Mouse (Mus musculus) stomach, postnatal 0 days (tissue): ENCODE data around the gene Arhgdib. TPM values are rescaled to one million over a fixed set of nuclear protein-coding genes. Genes with fewer than 3 reads are reported as not detected.

ENCODE experiments used
- ATAC-seq: fragments of 200-750 bp; cut with Nextera tagmentation; 2 replicates; pipeline ENCODE4 v1.8.0; 2017; ENCODE audit not compliant: low FRiP score, low TSS enrichment
- DNase-seq: peaks from one replicate; pipeline ENCODE4 v3.0.0-alpha.2; 2016; ENCODE audit warnings: low spot score
- H3K27ac ChIP-seq: fragments of 300-500 bp; sonication (generic); replicated peaks from 2 replicates; pipeline ENCODE4 v1.5.1; 2014; ENCODE audit warnings: mild to moderate bottlenecking, control low read depth
- H3K27me3 ChIP-seq: fragments of 300-500 bp; sonication (generic); 2 replicates; pipeline ENCODE4 v1.6.1; 2014; ENCODE audit warnings: low read length; ENCODE audit not compliant: control insufficient read depth, insufficient read depth
- H3K36me3 ChIP-seq: fragments of 300-500 bp; sonication (generic); 2 replicates; pipeline ENCODE4 v1.6.1; 2014; ENCODE audit warnings: low read length, mixed read lengths; ENCODE audit not compliant: control insufficient read depth, insufficient read depth
- H3K4me1 ChIP-seq: fragments of 300-500 bp; sonication (generic); replicated peaks from 2 replicates; pipeline ENCODE4 v1.6.1; 2014; ENCODE audit warnings: antibody characterized with exemption; ENCODE audit not compliant: control insufficient read depth, insufficient read depth
- H3K4me2 ChIP-seq: fragments of 300-500 bp; sonication (generic); replicated peaks from 2 replicates; pipeline ENCODE4 v1.6.1; 2014; ENCODE audit warnings: low read depth, mild to moderate bottlenecking, control low read depth, moderate library complexity
- H3K4me3 ChIP-seq: fragments of 300-500 bp; sonication (generic); 2 replicates; pipeline ENCODE4 v1.5.1; 2014; ENCODE audit warnings: low read depth, low read length, control low read depth
- H3K9ac ChIP-seq: fragments of 300-500 bp; sonication (generic); 2 replicates; pipeline ENCODE4 v1.6.1; 2014; ENCODE audit warnings: mild to moderate bottlenecking, low read length, control low read depth, mixed read lengths
- H3K9me3 ChIP-seq: fragments of 300-500 bp; sonication (generic); 2 replicates; pipeline ENCODE4 v1.6.1; 2016; ENCODE audit warnings: low read length; ENCODE audit not compliant: control insufficient read depth
- CTCF ChIP-seq: IDR thresholded peaks from 2 replicates; pipeline ENCODE4 v1.5.1; 2016; ENCODE audit warnings: antibody characterized with exemption, low read depth, mild to moderate bottlenecking, moderate library complexity
- EP300 ChIP-seq: optimal IDR thresholded peaks from 2 replicates; pipeline ENCODE3; 2016; ENCODE audit warnings: antibody characterized with exemption
- WGBS: fragments of 180-500 bp; shearing (Covaris S2); extraction: QIAGEN DNeasy Blood & Tissue Kit; methylation state at CpG from one replicate; pipeline ENCODE4 v1.1.7; 2014; 5-methylcytosine and 5-hydroxymethylcytosine counted together
- polyA plus RNA-seq: library from polyadenylated mRNA; unstranded; fragments of >200 nt; fragmentation: Nextera tagmentation; extraction: Ambion mirVana; gene quantifications from 2 replicates; pipeline ENCODE4 v1.2.1, GENCODE M21; 2015

Arhgdib gene
- polyA plus RNA-seq, 1 experiment from 2014 or later: 34.9 TPM

DNA sequence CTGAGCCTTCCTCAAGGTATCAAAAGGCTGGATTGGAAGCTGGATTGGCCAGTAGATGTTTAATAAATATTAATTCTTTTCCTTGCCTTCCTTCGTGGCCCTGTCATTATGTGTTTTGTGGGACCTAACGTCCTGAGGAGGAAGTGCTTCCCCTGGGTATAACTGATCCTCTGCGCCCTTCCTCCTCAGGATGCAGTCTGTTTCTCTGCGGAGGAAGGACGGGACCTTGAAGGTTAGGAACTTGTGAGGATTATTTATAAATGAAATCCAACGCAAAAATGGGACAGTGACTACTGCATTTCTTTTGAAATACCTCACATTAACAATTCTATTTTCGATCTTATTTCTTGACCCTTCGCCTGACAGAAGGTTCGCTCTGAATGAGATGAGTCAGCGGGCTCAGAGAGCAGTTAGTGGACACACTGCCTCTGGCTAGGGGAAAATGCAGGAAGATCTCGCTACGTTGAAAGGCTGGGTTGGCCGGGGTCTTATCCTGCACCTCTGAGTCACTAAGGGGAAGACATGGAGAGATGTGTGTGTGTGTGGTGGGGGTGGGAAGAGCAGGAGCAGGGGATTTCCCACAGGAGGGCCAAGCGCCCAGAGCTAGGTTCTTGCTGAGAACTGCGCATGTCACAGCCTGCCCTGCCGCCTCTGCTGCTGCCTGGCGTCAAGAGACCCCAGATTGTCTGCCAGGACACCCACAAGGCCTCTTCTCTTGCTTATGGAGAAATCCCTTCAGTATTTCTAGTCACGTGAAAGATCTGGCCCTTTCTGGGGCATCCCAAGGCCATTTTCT is 3.2 kb downstream of the Arhgdib start:
- Histone ChIP-seq H3K9me3 (no peaks in the 10 kb centered on the region), H3K4me3 (no peak overlapping the region), H3K27me3 (no peaks in the 10 kb centered on the region), H3K9ac (0 out of 2 replicates have a peak overlapping the region, but pooled peaks have one; percentile 13), H3K4me1 (peaks cover 10% of the 10 kb centered on the region), H3K36me3 (no peaks in the 10 kb centered on the region), H3K27ac (0 out of 2 replicates have a peak overlapping the region, but pooled peaks have one; percentile 18), H3K4me2 (no peak overlapping the region)
- WGBS: 63% methylated on average over 18 of the region's 18 CpGs
- TF ChIP-seq EP300: no peak
- TF ChIP-seq CTCF: no peak
- DNase-seq (no peak), ATAC-seq (no peak)

DNA sequence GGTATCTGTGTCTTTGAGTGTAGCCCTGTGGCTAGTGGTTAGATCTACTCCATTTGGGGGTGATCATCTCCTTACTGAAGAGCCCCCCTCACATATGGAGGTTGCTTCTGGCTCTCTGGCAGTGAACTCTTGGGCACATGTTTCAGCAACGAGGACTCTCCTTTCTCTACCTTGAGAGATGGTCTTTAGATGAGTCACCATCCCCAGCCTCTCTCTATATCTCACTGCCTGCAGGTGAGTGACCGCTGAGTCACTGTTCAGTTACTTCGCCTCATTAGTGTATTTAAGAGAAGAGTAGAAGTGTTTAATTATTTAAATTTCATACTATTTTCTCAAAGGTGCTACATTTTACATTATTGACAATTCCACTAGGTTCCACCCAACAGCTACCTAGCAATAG is 4.6 kb downstream of the Arhgdib start:
- TF ChIP-seq EP300 (no peak), CTCF (no peak)
- WGBS: 74% methylated on average over 3 of the region's 3 CpGs
- ATAC-seq: no peak

DNA sequence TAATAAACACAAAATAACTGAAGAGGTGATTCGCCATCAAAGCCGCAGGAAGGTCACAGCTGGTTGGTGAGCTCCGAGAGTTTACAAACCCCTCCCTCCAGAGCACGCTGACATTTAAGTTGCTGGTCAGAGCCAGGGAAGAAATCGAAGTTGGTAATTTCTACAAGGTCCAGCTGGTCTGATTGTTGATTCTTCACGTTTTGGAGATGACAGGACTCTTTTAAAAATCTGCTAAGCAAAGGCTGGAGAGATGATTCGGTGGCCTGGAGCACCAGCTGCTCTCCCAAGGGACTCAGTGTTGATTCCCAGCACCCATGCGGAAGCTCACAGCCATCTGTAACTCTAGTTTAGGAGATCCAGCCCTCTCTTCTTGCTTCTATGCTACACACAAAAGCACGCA is 5.3 kb downstream of the Arhgdib start:
- H3K9me3 ChIP-seq: no peaks in the 10 kb centered on the region
- no peak overlapping the region for H3K9ac ChIP-seq
- peaks cover 7% of the 10 kb centered on the region for H3K4me1 ChIP-seq
- DNase-seq (no peak), ATAC-seq (no peak)
- TF ChIP-seq CTCF (no peak), EP300 (no peak)
- no peak overlapping the region for H3K4me3 ChIP-seq
- no peak overlapping the region for H3K4me2 ChIP-seq
- no peak overlapping the region for H3K27ac ChIP-seq
- no peaks in the 10 kb centered on the region for H3K36me3 ChIP-seq
- WGBS: 75% methylated on average over 9 of the region's 9 CpGs
- no peaks in the 10 kb centered on the region for H3K27me3 ChIP-seq

More for the DNA sequence above, 4.6 kb downstream of the Arhgdib start:
- no peaks in the 10 kb centered on the region for H3K27me3 ChIP-seq
- DNase-seq: no peak
- no peak overlapping the region for H3K4me2 ChIP-seq
- no peaks in the 10 kb centered on the region for H3K36me3 ChIP-seq
- H3K9me3 ChIP-seq: no peaks in the 10 kb centered on the region
- H3K27ac ChIP-seq: no peak overlapping the region
- H3K4me1 ChIP-seq: peaks cover 10% of the 10 kb centered on the region
- H3K4me3 ChIP-seq: no peak overlapping the region
- no peak overlapping the region for H3K9ac ChIP-seq

DNA sequence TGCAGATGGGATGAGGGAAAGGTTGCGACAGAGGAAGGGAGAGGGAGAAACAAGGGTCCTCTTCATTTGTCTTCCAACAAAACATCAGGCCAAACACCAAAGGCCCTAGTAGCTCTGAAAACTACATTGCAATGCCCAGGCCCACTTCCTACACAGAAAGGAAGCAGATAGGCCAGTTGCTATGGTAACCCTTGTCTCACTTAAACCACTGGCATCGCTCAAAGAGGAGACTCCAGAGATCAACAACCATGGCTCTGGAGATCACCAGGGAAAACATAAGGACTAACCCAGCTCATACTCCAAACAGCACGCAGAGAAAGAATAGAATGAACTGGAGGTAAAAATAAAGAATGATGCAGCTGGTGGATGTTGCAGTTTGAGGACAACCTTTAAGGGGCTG is 6.5 kb downstream of the Arhgdib start:
- no peaks in the 10 kb centered on the region for H3K9me3 ChIP-seq
- no peak for ATAC-seq
- DNase-seq: no peak
- H3K4me1 ChIP-seq: peaks cover 6% of the 10 kb centered on the region; the same call in 1 of the 2 replicates
- H3K4me3 ChIP-seq: no peak overlapping the region
- TF ChIP-seq CTCF: no peak
- no peak for TF ChIP-seq EP300
- no peak overlapping the region for H3K27ac ChIP-seq
- no peak overlapping the region for H3K9ac ChIP-seq
- no peaks in the 10 kb centered on the region for H3K27me3 ChIP-seq
- no peak overlapping the region for H3K4me2 ChIP-seq
- 77% methylated on average over 3 of the region's 3 CpGs for WGBS
- no peaks in the 10 kb centered on the region for H3K36me3 ChIP-seq

DNA sequence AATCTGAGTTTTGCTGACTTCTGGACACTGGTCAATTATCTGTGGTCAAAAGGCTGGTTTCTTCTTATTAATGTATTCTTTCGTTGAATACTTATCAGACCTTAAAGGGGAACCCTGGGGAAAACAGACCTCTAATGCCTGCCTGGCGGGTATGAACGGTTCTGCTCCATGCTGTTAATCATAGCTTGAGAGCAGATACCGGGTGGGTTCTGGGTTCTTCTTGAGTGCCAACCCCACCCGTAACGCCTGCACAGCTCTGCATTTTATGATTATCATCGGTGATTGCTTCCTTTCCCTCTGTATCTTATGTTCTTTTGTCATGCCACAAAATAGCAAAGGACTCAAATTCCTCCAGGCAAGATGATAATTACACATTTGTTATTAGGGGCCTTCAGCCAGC is 7.6 kb downstream of the Arhgdib start:
- TF ChIP-seq EP300 (no peak), CTCF (no peak)
- H3K27me3 ChIP-seq: no peaks in the 10 kb centered on the region
- H3K4me2 ChIP-seq: no peak overlapping the region
- no peak overlapping the region for H3K4me3 ChIP-seq
- no peak for DNase-seq
- no peak for ATAC-seq
- no peak overlapping the region for H3K27ac ChIP-seq
- H3K36me3 ChIP-seq: no peaks in the 10 kb centered on the region
- peaks cover 6% of the 10 kb centered on the region; the same call in 1 of the 2 replicates for H3K4me1 ChIP-seq
- no peaks in the 10 kb centered on the region for H3K9me3 ChIP-seq
- WGBS: 80% methylated on average over 7 of the region's 7 CpGs
- no peak overlapping the region for H3K9ac ChIP-seq

DNA sequence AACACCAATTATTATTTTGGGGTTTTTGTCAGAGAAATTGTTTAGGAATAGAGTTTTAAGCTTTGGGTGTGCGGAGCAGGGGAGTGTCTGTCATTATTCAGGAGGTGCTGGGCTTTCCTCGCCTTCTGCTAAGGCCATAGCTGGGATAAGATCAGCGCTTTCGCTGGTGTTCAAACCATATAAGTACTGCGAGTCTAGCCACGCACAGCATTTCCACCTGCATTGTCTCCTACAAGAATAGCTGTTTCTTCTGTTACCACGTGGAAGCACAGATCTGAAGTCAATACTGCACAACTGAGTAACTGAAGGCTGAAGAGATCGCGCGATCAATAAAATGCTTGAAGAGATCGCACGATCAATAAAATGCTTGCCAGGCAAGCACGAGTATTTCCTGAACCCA is 10.5 kb downstream of the Arhgdib start:
- H3K4me3 ChIP-seq: no peak overlapping the region
- ATAC-seq (no peak), DNase-seq (no peak)
- H3K4me2 ChIP-seq: no peak overlapping the region
- 71% methylated on average over 13 of the region's 13 CpGs for WGBS
- TF ChIP-seq CTCF (no peak), EP300 (no peak)
- peaks cover 6% of the 10 kb centered on the region; the same call in 1 of the 2 replicates for H3K4me1 ChIP-seq
- H3K27me3 ChIP-seq: no peaks in the 10 kb centered on the region
- H3K9ac ChIP-seq: no peak overlapping the region
- H3K9me3 ChIP-seq: no peaks in the 10 kb centered on the region
- no peak overlapping the region; the same call in 1 of the 2 replicates for H3K27ac ChIP-seq
- H3K36me3 ChIP-seq: no peaks in the 10 kb centered on the region
